Mouse (Mus musculus): ENCODE measurements around the gene Cdc37.

DNA sequence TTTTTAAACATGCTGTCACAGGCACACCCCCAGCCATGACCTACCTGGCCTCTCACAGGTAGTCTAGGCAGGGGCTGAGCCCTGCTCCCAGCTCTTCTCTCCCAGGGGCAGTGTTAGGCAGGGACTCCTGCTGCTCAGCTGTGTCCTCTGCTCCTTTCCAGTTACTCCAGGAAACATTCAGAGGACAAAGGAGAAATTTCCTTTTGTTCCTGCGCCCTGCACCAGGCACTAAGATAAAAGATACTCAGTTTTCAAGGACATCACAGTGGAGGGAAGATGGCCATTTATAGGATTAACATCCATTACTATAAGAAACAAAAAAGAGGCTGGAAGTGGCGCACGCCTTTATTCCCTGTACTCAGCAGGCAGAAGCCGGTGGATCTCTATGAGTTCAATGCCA lies 53.8 kb downstream of the Cdc37 start:
- TF ChIP-seq POLR2A (IDR thresholded peaks at IDR 0.05; ENCODE audit: borderline replicate concordance, control insufficient read depth, low read depth, low read length) (no peak), CTCF (IDR thresholded peaks at IDR 0.05; ENCODE audit: control insufficient read depth, insufficient read depth, low read length) (no peak)
